Mouse (Mus musculus): ENCODE measurements around the gene Lmtk3. TPM values are rescaled to one million over a fixed set of nuclear protein-coding genes. Genes with fewer than 3 reads are reported as not detected.
A peak's percentile ranks its signal among the peaks of the same experiment; 100 is the strongest.

The Lmtk3 gene
- polyA plus RNA-seq, 1 experiment from 2014 or later = 11.8 TPM

GRCm38 (mm10) chr7:45824598-45824997 is 41.1 kb downstream of the Lmtk3 start, which contains the start of gene Kcnj14:
Kcnj14 (minus strand) TSS chr7:45824782.
- Histone ChIP-seq H3K4me3 (ENCODE audit: low read depth, low read length) (no peak within 1 kb of the TSS), H3K27me3 (replicated peaks; ENCODE audit: control insufficient read depth, insufficient read depth, low read length) (no peaks in the 10 kb centered on the region), H3K4me1 (ENCODE audit: control insufficient read depth, insufficient read depth, low read length) (peaks cover under 1% of the 10 kb centered on the region; the same call in 1 of the 2 replicates), H3K36me3 (ENCODE audit: control insufficient read depth, insufficient read depth, low read length) (peaks cover 56% of the 10 kb centered on the region), H3K9ac (ENCODE audit: low read length) (no peak within 1 kb of the TSS), H3K9me3 (replicated peaks; ENCODE audit: control insufficient read depth, low read length) (no peaks in the 10 kb centered on the region), H3K27ac (ENCODE audit: low read depth, low read length) (no peak within 1 kb of the TSS), H3K4me2 (ENCODE audit: low read length) (no peak within 1 kb of the TSS)
- no peak for DNase-seq (ENCODE audit: low spot score)
- WGBS = 66% methylated on average over 7 of the region's 7 CpGs
- no peak for ATAC-seq

- Histone ChIP-seq H3K4me2 (ENCODE audit: low read length) (no peak overlapping the region), H3K9me3 (replicated peaks; ENCODE audit: control insufficient read depth, low read length) (no peaks in the 10 kb centered on the region), H3K36me3 (ENCODE audit: control insufficient read depth, insufficient read depth, low read length) (peaks cover 56% of the 10 kb centered on the region), H3K9ac (ENCODE audit: low read length) (no peak overlapping the region), H3K4me3 (ENCODE audit: low read depth, low read length) (no peak overlapping the region), H3K27me3 (replicated peaks; ENCODE audit: control insufficient read depth, insufficient read depth, low read length) (peaks cover 2% of the 10 kb centered on the region), H3K27ac (ENCODE audit: low read depth, low read length) (no peak overlapping the region), H3K4me1 (ENCODE audit: control insufficient read depth, insufficient read depth, low read length) (peaks cover 10% of the 10 kb centered on the region)
- no peak for DNase-seq (ENCODE audit: low spot score)
- no peak for ATAC-seq
- WGBS = 87% methylated on average over 7 of the region's 7 CpGs
Observed at GRCm38 (mm10) chr7:45826631-45827030, 43.1 kb downstream of the Lmtk3 start.

- WGBS = under 1% methylated on average over 35 of the region's 35 CpGs
- peak within 1 kb of the TSS; percentile 75; the same call in 1 of the 2 replicates for H3K27ac ChIP-seq (ENCODE audit: low read depth, low read length)
- peak; percentile 97 for DNase-seq (ENCODE audit: low spot score)
- no peaks in the 10 kb centered on the region for H3K9me3 ChIP-seq (replicated peaks; ENCODE audit: control insufficient read depth, low read length)
- H3K4me3 ChIP-seq (ENCODE audit: low read depth, low read length) = peak within 1 kb of the TSS; percentile 75
- peaks cover 10% of the 10 kb centered on the region for H3K4me1 ChIP-seq (ENCODE audit: control insufficient read depth, insufficient read depth, low read length)
- H3K4me2 ChIP-seq (ENCODE audit: low read length) = peak within 1 kb of the TSS; percentile 76
- peaks cover 41% of the 10 kb centered on the region for H3K27me3 ChIP-seq (replicated peaks; ENCODE audit: control insufficient read depth, insufficient read depth, low read length)
- H3K9ac ChIP-seq (ENCODE audit: low read length) = peak within 1 kb of the TSS; percentile 62
- H3K36me3 ChIP-seq (ENCODE audit: control insufficient read depth, insufficient read depth, low read length) = peaks cover 35% of the 10 kb centered on the region
- peak; percentile 92 for ATAC-seq
Observed at GRCm38 (mm10) chr7:45830427-45831127, 47.0 kb downstream of the Lmtk3 start, which contains the start of gene Grwd1. Grwd1 (minus strand) TSS chr7:45830944.

GRCm38 (mm10) chr7:45831128-45831525 is 47.6 kb downstream of the Lmtk3 start:
- H3K36me3 ChIP-seq (ENCODE audit: control insufficient read depth, insufficient read depth, low read length) = peaks cover 30% of the 10 kb centered on the region
- H3K4me2 ChIP-seq (ENCODE audit: low read length) = peak overlapping the region; percentile 76
- peaks cover 10% of the 10 kb centered on the region for H3K4me1 ChIP-seq (ENCODE audit: control insufficient read depth, insufficient read depth, low read length)
- H3K27ac ChIP-seq (ENCODE audit: low read depth, low read length) = peak overlapping the region; percentile 75; the same call in 1 of the 2 replicates
- no peaks in the 10 kb centered on the region for H3K9me3 ChIP-seq (replicated peaks; ENCODE audit: control insufficient read depth, low read length)
- H3K27me3 ChIP-seq (replicated peaks; ENCODE audit: control insufficient read depth, insufficient read depth, low read length) = peaks cover 44% of the 10 kb centered on the region
- peak overlapping the region; percentile 62 for H3K9ac ChIP-seq (ENCODE audit: low read length)
- 23% methylated on average over 5 of the region's 5 CpGs for WGBS
- peak overlapping the region; percentile 75 for H3K4me3 ChIP-seq (ENCODE audit: low read depth, low read length)
- ATAC-seq = no peak; the same call in 1 of the 2 replicates
- no peak for DNase-seq (ENCODE audit: low spot score)

- Histone ChIP-seq H3K27me3 (replicated peaks; ENCODE audit: control insufficient read depth, insufficient read depth, low read length) (peaks cover 44% of the 10 kb centered on the region), H3K4me1 (ENCODE audit: control insufficient read depth, insufficient read depth, low read length) (peaks cover 10% of the 10 kb centered on the region), H3K9me3 (replicated peaks; ENCODE audit: control insufficient read depth, low read length) (no peaks in the 10 kb centered on the region), H3K36me3 (ENCODE audit: control insufficient read depth, insufficient read depth, low read length) (peaks cover 17% of the 10 kb centered on the region), H3K4me3 (ENCODE audit: low read depth, low read length) (peak overlapping the region; percentile 24), H3K9ac (ENCODE audit: low read length) (no peak overlapping the region), H3K4me2 (ENCODE audit: low read length) (peak overlapping the region; percentile 40), H3K27ac (ENCODE audit: low read depth, low read length) (no peak overlapping the region)
- 15% methylated on average over 30 of the region's 30 CpGs for WGBS
- ATAC-seq (no peak), DNase-seq (ENCODE audit: low spot score) (no peak)
Observed at GRCm38 (mm10) chr7:45832428-45832827, 48.9 kb downstream of the Lmtk3 start.

GRCm38 (mm10) chr7:45833148-45833790 is 49.7 kb downstream of the Lmtk3 start:
- H3K36me3 ChIP-seq (ENCODE audit: control insufficient read depth, insufficient read depth, low read length) = peaks cover 8% of the 10 kb centered on the region
- no peak for ATAC-seq
- WGBS = 1% methylated on average over 60 of the region's 86 CpGs
- no peak overlapping the region for H3K27ac ChIP-seq (ENCODE audit: low read depth, low read length)
- peaks cover 10% of the 10 kb centered on the region for H3K4me1 ChIP-seq (ENCODE audit: control insufficient read depth, insufficient read depth, low read length)
- H3K9me3 ChIP-seq (replicated peaks; ENCODE audit: control insufficient read depth, low read length) = no peaks in the 10 kb centered on the region
- H3K9ac ChIP-seq (ENCODE audit: low read length) = peak overlapping the region; percentile 35; the same call in 1 of the 2 replicates
- H3K4me2 ChIP-seq (ENCODE audit: low read length) = peak overlapping the region; percentile 40
- DNase-seq (ENCODE audit: low spot score) = no peak
- H3K27me3 ChIP-seq (replicated peaks; ENCODE audit: control insufficient read depth, insufficient read depth, low read length) = peaks cover 44% of the 10 kb centered on the region
- H3K4me3 ChIP-seq (ENCODE audit: low read depth, low read length) = peak overlapping the region; percentile 24

- no peak overlapping the region for H3K27ac ChIP-seq (ENCODE audit: low read depth, low read length)
- WGBS = 6% methylated on average over 9 of the region's 31 CpGs
- peak overlapping the region; percentile 21; the same call in 1 of the 2 replicates for H3K9ac ChIP-seq (ENCODE audit: low read length)
- H3K4me2 ChIP-seq (ENCODE audit: low read length) = peak overlapping the region; percentile 40
- peaks cover 44% of the 10 kb centered on the region for H3K27me3 ChIP-seq (replicated peaks; ENCODE audit: control insufficient read depth, insufficient read depth, low read length)
- peaks cover 2% of the 10 kb centered on the region; the same call in 1 of the 2 replicates for H3K36me3 ChIP-seq (ENCODE audit: control insufficient read depth, insufficient read depth, low read length)
- H3K4me3 ChIP-seq (ENCODE audit: low read depth, low read length) = peak overlapping the region; percentile 24
- H3K4me1 ChIP-seq (ENCODE audit: control insufficient read depth, insufficient read depth, low read length) = peaks cover 10% of the 10 kb centered on the region
- no peaks in the 10 kb centered on the region for H3K9me3 ChIP-seq (replicated peaks; ENCODE audit: control insufficient read depth, low read length)
- ATAC-seq (no peak), DNase-seq (ENCODE audit: low spot score) (no peak)
Observed at GRCm38 (mm10) chr7:45833924-45834323, 50.4 kb downstream of the Lmtk3 start.

GRCm38 (mm10) chr7:45842950-45843744 is 59.6 kb downstream of the Lmtk3 start:
- no peak overlapping the region for H3K4me2 ChIP-seq (ENCODE audit: low read length)
- H3K4me1 ChIP-seq (ENCODE audit: control insufficient read depth, insufficient read depth, low read length) = no peaks in the 10 kb centered on the region
- H3K27me3 ChIP-seq (replicated peaks; ENCODE audit: control insufficient read depth, insufficient read depth, low read length) = no peaks in the 10 kb centered on the region
- no peaks in the 10 kb centered on the region for H3K9me3 ChIP-seq (replicated peaks; ENCODE audit: control insufficient read depth, low read length)
- no peaks in the 10 kb centered on the region for H3K36me3 ChIP-seq (ENCODE audit: control insufficient read depth, insufficient read depth, low read length)
- H3K9ac ChIP-seq (ENCODE audit: low read length) = no peak overlapping the region
- ATAC-seq (no peak), DNase-seq (ENCODE audit: low spot score) (no peak)
- H3K4me3 ChIP-seq (ENCODE audit: low read depth, low read length) = no peak overlapping the region
- 90% methylated on average over 10 of the region's 10 CpGs for WGBS
- no peak overlapping the region for H3K27ac ChIP-seq (ENCODE audit: low read depth, low read length)
